Mouse (Mus musculus) ES-E14 (cell line): ENCODE data around the gene Obsl1. TPM values are rescaled to one million over a fixed set of nuclear protein-coding genes. Genes with fewer than 3 reads are reported as not detected.
A peak's percentile ranks its signal among the peaks of the same experiment; 100 is the strongest.

ENCODE experiments used
- DNase-seq: peaks from one replicate; pipeline ENCODE4 v3.0.0-alpha.2; 2013; ENCODE audit warnings: low read depth, low spot score
- H3K27ac ChIP-seq: 2 replicates; pipeline ENCODE4 v1.5.1; 2012; ENCODE audit warnings: low read depth, mild to moderate bottlenecking, low read length, moderate library complexity, mixed read lengths; ENCODE audit not compliant: poor library complexity, insufficient read depth, severe bottlenecking
- H3K36me3 ChIP-seq: 2 replicates; pipeline ENCODE4 v1.6.1; 2012; ENCODE audit warnings: mild to moderate bottlenecking, low read length, moderate library complexity, mixed read lengths; ENCODE audit not compliant: control insufficient read depth, poor library complexity, insufficient read depth, severe bottlenecking
- H3K4me1 ChIP-seq, 2 experiments: fragments of 150-350 bp in 1 of 2; sonication (generic) in 1 of 2; 2 replicates each; pipeline ENCODE4 v1.6.1; 2012; ENCODE audit warnings: low read length in 2 of 2, mild to moderate bottlenecking in 1 of 2, mixed read lengths in 1 of 2; ENCODE audit not compliant: control insufficient read depth in 2 of 2, insufficient read depth in 2 of 2, poor library complexity in 1 of 2
- H3K4me3 ChIP-seq, 2 experiments: fragments of 150-350 bp in 1 of 2; sonication (generic) in 1 of 2; 2 replicates each; pipeline ENCODE4 v1.5.1; 2012; ENCODE audit warnings: low read length in 2 of 2, low read depth in 1 of 2, mild to moderate bottlenecking in 1 of 2, mixed read lengths in 1 of 2; ENCODE audit not compliant: insufficient read depth in 1 of 2, poor library complexity in 1 of 2, severe bottlenecking in 1 of 2
- H3K9ac ChIP-seq: 2 replicates; pipeline ENCODE4 v1.6.1; 2012; ENCODE audit warnings: low read depth, mild to moderate bottlenecking, low read length, mixed read lengths; ENCODE audit not compliant: poor library complexity, insufficient read depth, severe bottlenecking
- H3K9me3 ChIP-seq: fragments of 150-350 bp; sonication (generic); 2 replicates; pipeline ENCODE4 v1.6.1; 2012; ENCODE audit warnings: low read depth, mild to moderate bottlenecking, low read length; ENCODE audit not compliant: control insufficient read depth, insufficient read depth
- CHD2 ChIP-seq: IDR thresholded peaks from 2 replicates; pipeline ENCODE4 v1.6.1; 2014; ENCODE audit warnings: mild to moderate bottlenecking, low read depth, low read length, inconsistent platforms
- HCFC1 ChIP-seq: IDR thresholded peaks from 2 replicates; pipeline ENCODE4 v1.6.1; 2012; ENCODE audit warnings: low read length, inconsistent platforms, borderline replicate concordance; ENCODE audit not compliant: insufficient read depth
- MAFK ChIP-seq: IDR thresholded peaks from 2 replicates; pipeline ENCODE4 v1.6.1; 2014; ENCODE audit warnings: mild to moderate bottlenecking, low read depth, low read length, inconsistent platforms; ENCODE audit not compliant: insufficient read depth
- ZC3H11A ChIP-seq: IDR thresholded peaks from 2 replicates; pipeline ENCODE4 v1.6.1; 2012; ENCODE audit warnings: low read depth, mild to moderate bottlenecking, inconsistent platforms, low read length, borderline replicate concordance
- ZNF384 ChIP-seq: IDR thresholded peaks from 2 replicates; pipeline ENCODE4 v1.6.1; 2012; ENCODE audit warnings: low read depth, low read length, inconsistent platforms
- in situ Hi-C, 2 experiments: fragments of 600-800 bp; cut with MboI; formaldehyde crosslinking; loops; one replicate each; pipeline ENCODE4 v1.15.1; 2025; ENCODE audit warnings: low sequenced_read_pairs in 2 of 2, inconsistent platforms in 1 of 2; ENCODE audit not compliant: unreplicated experiment in 2 of 2
- total RNA-seq: library from RNA; depleted of rRNA; stranded (reverse); fragments of 300-350 nt; gene quantifications from 2 replicates; pipeline ENCODE4 v1.2.3, GENCODE M21; 2012

Gene Obsl1
- total RNA-seq, 1 experiment: 45.0 TPM

DNA sequence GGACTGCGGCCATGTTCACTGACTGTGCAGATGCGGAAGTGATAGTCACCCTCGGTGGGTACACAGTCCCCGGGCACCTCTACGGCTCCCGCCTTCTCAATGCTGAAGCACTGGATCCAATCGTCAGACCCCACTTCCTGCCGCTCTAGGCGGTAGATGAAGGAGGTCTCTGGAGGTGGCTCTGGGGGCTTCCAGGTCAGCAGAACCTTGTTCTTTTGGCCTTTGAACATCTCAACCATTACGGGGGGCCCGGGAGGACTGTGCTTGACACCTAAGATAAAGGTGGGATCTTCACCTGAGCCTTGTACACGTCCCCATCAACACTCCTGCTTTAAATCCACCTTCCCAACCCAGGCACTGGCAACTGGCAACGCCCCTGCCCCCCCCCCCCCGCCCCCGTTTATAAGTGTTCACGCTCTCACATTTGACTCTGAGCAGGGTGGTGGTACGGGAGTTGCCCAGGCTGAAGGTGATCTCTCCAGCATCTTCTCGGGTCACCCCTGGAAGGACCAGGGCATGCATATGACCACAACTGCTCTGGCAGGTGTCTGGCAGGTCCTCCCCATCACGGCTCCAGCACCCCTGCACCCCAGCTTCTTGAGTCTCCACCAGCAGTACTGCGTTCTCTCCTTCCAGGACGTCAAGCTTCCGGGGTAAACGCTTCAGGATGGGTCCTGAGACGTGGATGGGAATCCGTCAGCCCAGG is 3.2 kb downstream of the Obsl1 start:
- TF ChIP-seq HCFC1 (no peak), MAFK (no peak), ZC3H11A (no peak), ZNF384 (no peak), CHD2 (no peak)
- H3K9me3 ChIP-seq: no peaks in the 10 kb centered on the region
- H3K9ac ChIP-seq: peak overlapping the region; percentile 51; the same call in 1 of the 2 replicates
- peaks cover 5% of the 10 kb centered on the region; the same call in 1 of the 2 replicates for H3K36me3 ChIP-seq
- H3K4me3 ChIP-seq: peak overlapping the region; percentile 23 to 53
- in situ Hi-C loops: no loop called here
- H3K27ac ChIP-seq: no peak overlapping the region
- H3K4me1 ChIP-seq: peaks cover 5 to 22% of the 10 kb centered on the region in 2 experiments; a peak in 3 of 4 replicates
- DNase-seq: no peak

DNA sequence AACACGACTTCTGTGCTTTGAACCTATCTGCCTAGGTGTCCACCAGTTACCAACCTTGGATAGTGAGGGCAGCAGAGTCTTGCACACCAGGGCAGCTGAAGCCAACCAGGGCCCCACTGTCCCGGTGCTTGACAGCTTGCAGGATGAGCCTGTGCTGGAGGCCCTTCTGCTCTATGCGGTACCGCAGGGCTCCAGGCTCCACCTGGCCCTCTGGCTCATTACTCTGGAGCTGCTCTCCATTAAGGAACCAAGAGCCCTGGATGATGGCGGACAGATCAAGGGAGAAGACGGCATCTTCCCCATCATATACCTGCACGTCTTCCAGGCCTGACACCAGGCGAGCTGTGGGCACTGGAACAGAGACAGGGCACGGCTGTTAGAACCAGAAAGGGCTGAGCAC is 4.3 kb downstream of the Obsl1 start:
- Histone ChIP-seq H3K4me1 (peaks cover 5 to 14% of the 10 kb centered on the region in 2 experiments; a peak in 3 of 4 replicates), H3K9me3 (no peaks in the 10 kb centered on the region), H3K4me3 (no peak overlapping the region), H3K9ac (no peak overlapping the region), H3K36me3 (peaks cover 7% of the 10 kb centered on the region; the same call in 1 of the 2 replicates), H3K27ac (no peak overlapping the region)
- DNase-seq: no peak
- in situ Hi-C loops: no loop called here
- no peak for TF ChIP-seq HCFC1
- no peak for TF ChIP-seq MAFK
- no peak for TF ChIP-seq ZC3H11A
- TF ChIP-seq ZNF384: no peak

DNA sequence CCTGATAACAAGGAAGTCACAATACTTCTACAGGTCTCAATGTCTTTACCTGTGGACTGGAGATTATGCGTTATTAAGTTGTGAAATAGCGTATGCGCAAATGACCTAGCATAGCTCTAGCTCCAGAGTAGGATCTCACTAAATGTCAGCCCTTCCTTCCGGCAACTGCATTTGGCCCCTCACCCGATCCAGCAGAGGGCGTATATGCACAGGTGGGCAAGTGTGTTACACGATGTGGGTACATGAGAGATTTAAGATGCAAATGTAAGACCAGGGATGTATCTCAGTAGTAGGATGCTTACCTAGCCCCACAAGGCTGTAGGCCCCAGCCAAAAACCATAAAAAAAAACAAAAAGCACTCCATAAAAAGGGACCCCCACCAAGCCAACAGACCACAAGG is 6.8 kb downstream of the Obsl1 start:
- H3K27ac ChIP-seq: no peak overlapping the region
- no peak overlapping the region for H3K4me3 ChIP-seq
- in situ Hi-C loops: no loop called here
- TF ChIP-seq HCFC1 (no peak), ZC3H11A (no peak), MAFK (no peak)
- peaks cover 11% of the 10 kb centered on the region; the same call in 1 of the 2 replicates for H3K36me3 ChIP-seq
- no peak overlapping the region for H3K9ac ChIP-seq
- H3K9me3 ChIP-seq: no peaks in the 10 kb centered on the region
- no peak for DNase-seq
- H3K4me1 ChIP-seq: peaks cover 0 to 15% of the 10 kb centered on the region in 2 experiments; a peak in 2 of 4 replicates

DNA sequence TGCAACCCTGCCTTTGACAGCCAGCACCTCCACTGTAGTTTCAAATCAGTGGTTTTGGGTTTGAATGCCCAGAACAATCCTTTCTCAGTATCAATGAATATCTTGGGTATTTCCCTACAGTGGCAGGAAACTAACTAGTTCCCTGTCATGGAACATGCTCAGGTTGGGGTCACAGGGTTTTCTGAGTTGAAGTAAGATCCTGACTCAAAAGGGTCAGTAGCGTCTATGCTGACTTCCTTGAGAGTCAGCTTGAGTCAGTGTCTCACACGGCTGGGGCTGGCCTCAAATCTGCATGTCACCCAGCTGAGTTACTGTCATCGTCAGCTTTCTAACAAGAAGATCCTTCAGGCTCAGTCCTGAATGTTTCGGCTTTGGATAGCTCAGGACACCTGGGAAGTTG is 7.4 kb downstream of the Obsl1 start:
- Histone ChIP-seq H3K4me1 (peaks cover 0 to 12% of the 10 kb centered on the region in 2 experiments; a peak in 1 of 4 replicates), H3K9me3 (no peaks in the 10 kb centered on the region), H3K9ac (no peak overlapping the region), H3K27ac (no peak overlapping the region), H3K4me3 (no peak overlapping the region), H3K36me3 (peaks cover 11% of the 10 kb centered on the region; the same call in 1 of the 2 replicates)
- TF ChIP-seq CHD2 (no peak), HCFC1 (no peak), MAFK (no peak), ZC3H11A (no peak), ZNF384 (no peak)
- no peak for DNase-seq
- in situ Hi-C loops: no loop called here
